Mouse (Mus musculus) left cerebral cortex, postnatal 14 days (tissue): ENCODE results near the gene Wee2. TPM values are rescaled to one million over a fixed set of nuclear protein-coding genes. Genes with fewer than 3 reads are reported as not detected.

Experiments used
- total RNA-seq, 2 experiments: library from RNA; stranded (reverse); gene quantifications; 2 replicates each; pipeline ENCODE4 v1.2.3; 2021

Wee2 gene
- total RNA-seq, 2 experiments from 2014 or later: not detected

Other genes starting within 250 kb of the Wee2 start
- gene Agk, start 113.9 kb upstream of the Wee2 start, total RNA-seq: 10 to 100 TPM; 50.7 to 51.6 TPM
- gene E330009J07Rik, start 3.0 kb upstream of the Wee2 start, total RNA-seq: 10 to 100 TPM; 38.6 to 45.2 TPM
- 10 to 100 TPM; 31.8 to 37.1 TPM for gene Ssbp1, start 32.3 kb downstream of the Wee2 start, total RNA-seq
- not detected for gene Tas2r137, start 52.1 kb downstream of the Wee2 start, total RNA-seq
- not detected for gene Tas2r108, start 54.4 kb downstream of the Wee2 start, total RNA-seq
- not detected for gene Prss37, start 80.4 kb downstream of the Wee2 start, total RNA-seq
- gene Olfr461, start 116.0 kb downstream of the Wee2 start, total RNA-seq: not detected
- gene Olfr460, start 130.4 kb downstream of the Wee2 start, total RNA-seq: not detected
- under 1 TPM; 0.32 to 0.48 TPM for gene Clec5a, start 146.7 kb downstream of the Wee2 start, total RNA-seq
- not detected for gene Tas2r138, start 174.2 kb downstream of the Wee2 start, total RNA-seq
- gene Mgam, start 189.7 kb downstream of the Wee2 start, total RNA-seq: not detected